13 mouse cellular contexts compared by ENCODE assay signal in the genomic region with DNA sequence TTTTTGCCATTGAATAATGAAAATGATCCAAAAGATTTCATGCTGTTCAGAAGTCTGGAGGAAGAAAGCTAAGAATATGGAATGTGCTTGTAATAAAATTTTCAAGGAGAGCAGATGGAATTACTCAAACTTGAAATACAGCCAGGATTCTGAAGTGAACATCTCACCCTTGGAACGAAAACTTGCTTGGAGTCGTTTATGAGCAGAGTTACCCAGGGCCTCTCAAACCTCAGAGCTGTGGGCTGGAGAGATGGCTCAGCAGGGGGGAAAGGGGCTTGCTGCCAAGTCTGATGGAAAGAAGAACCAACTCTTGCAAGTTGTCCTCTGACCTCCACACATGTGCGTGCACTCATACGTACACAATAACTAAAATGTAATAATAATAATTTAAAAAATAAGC.
DNase-seq lines count a peak whose midpoint lies in the region; ATAC-seq and TF ChIP-seq lines count a peak whose summit lies in the region.
"Had no signal": no experiment of that assay in that cellular context is flagged by ENCODE, and none has a peak within 500 bp of the region (broad histone marks: within the 10 kb centered on the region; RNA-seq: fewer than 3 reads in every experiment).

No protein-coding gene starts in this region.

- no peaks in the 10 kb centered on the region for H3K9me3 ChIP-seq in midbrain, postnatal 0 days (ENCODE audit: low read length)
- no peaks in the 10 kb centered on the region for H3K9me3 ChIP-seq in midbrain, embryonic 15.5 days

- H3K4me1 ChIP-seq in midbrain, postnatal 0 days (ENCODE audit: insufficient read depth, low read length) = no peaks in the 10 kb centered on the region
- no peaks in the 10 kb centered on the region for H3K4me1 ChIP-seq in midbrain, embryonic 15.5 days

- no peak overlapping the region for H3K4me2 ChIP-seq in midbrain, postnatal 0 days (ENCODE audit: low read depth, low read length, poor library complexity, severe bottlenecking)
- no peak overlapping the region for H3K4me2 ChIP-seq in midbrain, embryonic 15.5 days

- DNase-seq in gastrocnemius, adult 18-20 months (ENCODE audit: low spot score) = peak; percentile 16
- DNase-seq in gastrocnemius, postnatal 10 days = no peak
- peak; percentile 28 for DNase-seq in midbrain, postnatal 0 days (ENCODE audit: low spot score)
- peak; percentile 55 for DNase-seq in kidney, postnatal 14 days
- DNase-seq in liver = no peak
- DNase-seq in spleen, adult 12 weeks (ENCODE audit: low spot score) = no peak
- no peak for DNase-seq in frontal cortex, postnatal 14 days (ENCODE audit: low spot score in 2 of 2)
- DNase-seq: spleen, adult 18-20 months had no signal

- TF ChIP-seq CTCF in midbrain, postnatal 0 days (IDR thresholded peaks at IDR 0.05) = no peak

- WGBS in midbrain, postnatal 0 days = 76% methylated on average over 4 of the region's 4 CpGs
- WGBS in midbrain, embryonic 15.5 days = 87% methylated on average over 4 of the region's 4 CpGs

- H3K27ac ChIP-seq in midbrain, postnatal 0 days (ENCODE audit: low read depth, low read length) = no peak overlapping the region
- no peak overlapping the region for H3K27ac ChIP-seq in midbrain, embryonic 15.5 days
- H3K27ac ChIP-seq: left cerebral cortex, adult 2 months had no signal

- H3K36me3 ChIP-seq in midbrain, postnatal 0 days (ENCODE audit: insufficient read depth, low read length) = no peaks in the 10 kb centered on the region
- 0 out of 2 replicates have a peak, but pooled peaks cover 3% of the 10 kb centered on the region for H3K36me3 ChIP-seq in midbrain, embryonic 15.5 days (replicated peaks)

- no peaks in the 10 kb centered on the region for H3K27me3 ChIP-seq in midbrain, postnatal 0 days (ENCODE audit: insufficient read depth, low read length)
- no peaks in the 10 kb centered on the region for H3K27me3 ChIP-seq in midbrain, embryonic 15.5 days (replicated peaks)
- H3K27me3 ChIP-seq: megakaryocyte, embryonic 14.5 days had no signal

- no peak for ATAC-seq in midbrain, postnatal 0 days (ENCODE audit: low FRiP score)
- ATAC-seq in midbrain, embryonic 15.5 days (replicated peaks) = no peak
- ATAC-seq: CD4-positive, CD25-positive, alpha-beta regulatory T cell, adult 4 months; inflammation-experienced regulatory T-cells, adult 6 months had no signal

- H3K9ac ChIP-seq in midbrain, postnatal 0 days (replicated peaks; ENCODE audit: low read length, poor library complexity, severe bottlenecking) = no peak overlapping the region
- H3K9ac ChIP-seq in midbrain, embryonic 15.5 days = no peak overlapping the region

- H3K4me3 ChIP-seq in midbrain, postnatal 0 days (ENCODE audit: low read depth, low read length) = no peak overlapping the region
- H3K4me3 ChIP-seq in midbrain, embryonic 15.5 days = no peak overlapping the region
- H3K4me3 ChIP-seq: left cerebral cortex, adult 2 months; megakaryocyte, embryonic 14.5 days had no signal

Comparison
In these comparisons a context has a peak if more than half of its experiments do, and no peak if none do; other contexts are left out.
1. DNase-seq: peak in gastrocnemius, adult 18-20 months (single experiment), midbrain, postnatal 0 days (single experiment) and kidney, postnatal 14 days (single experiment); none in gastrocnemius, postnatal 10 days (single experiment), liver (single experiment), spleen, adult 12 weeks (single experiment) and frontal cortex, postnatal 14 days (0 of 2).